Mouse (Mus musculus): ENCODE measurements around the gene H2-M3. TPM values are rescaled to one million over a fixed set of nuclear protein-coding genes. Genes with fewer than 3 reads are reported as not detected.
"Not testable (repeated sequence)": the region's sequence is repeated elsewhere in the genome, so short reads cannot be mapped to it uniquely, and the experiment has no call there.

Gene H2-M3
- polyA plus RNA-seq (2016; fragmentation: Nextera tagmentation; extraction: Ambion mirVana): 0.99 and 1.6 TPM in 2 replicates

DNA sequence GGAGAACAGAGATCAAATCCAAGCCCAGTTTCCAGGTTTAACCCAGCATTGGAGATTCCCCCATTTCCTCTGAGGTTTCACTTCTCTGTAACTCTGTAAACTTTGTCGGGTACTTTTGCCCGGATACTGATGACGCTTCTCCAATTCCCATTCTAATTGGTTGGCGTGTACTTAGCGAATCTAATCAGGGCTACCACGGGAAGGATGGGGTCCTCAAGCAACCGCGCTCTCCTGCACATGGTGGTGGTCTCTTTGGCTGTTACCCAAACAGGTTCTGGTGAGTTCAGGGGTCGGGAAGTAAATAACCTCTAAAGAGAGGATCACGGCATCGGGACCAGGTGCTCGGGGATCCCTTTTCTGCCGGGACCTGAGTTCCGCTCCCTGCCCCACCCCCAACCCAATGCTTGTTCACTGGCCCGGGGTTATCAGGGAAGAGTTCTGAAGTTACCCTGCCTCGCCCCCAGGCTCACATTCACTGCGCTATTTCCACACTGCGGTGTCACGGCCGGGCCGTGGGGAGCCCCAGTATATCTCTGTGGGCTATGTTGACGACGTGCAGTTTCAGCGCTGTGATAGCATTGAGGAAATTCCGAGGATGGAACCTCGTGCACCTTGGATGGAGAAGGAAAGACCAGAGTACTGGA is at the start of gene H2-M3:
H2-M3 (plus strand) TSS at position 163 of the 644 bp plus-strand sequence.
- Histone ChIP-seq H3K36me3 (no peaks in the 10 kb centered on the region), H3K4me3 (peak within 1 kb of the TSS; percentile 49), H3K9me3 (no peaks in the 10 kb centered on the region), H3K27ac (replicated peaks) (no peak within 1 kb of the TSS), H3K4me2 (replicated peaks) (peak within 1 kb of the TSS; percentile 76), H3K9ac (replicated peaks) (peak within 1 kb of the TSS; percentile 40; the same call in 1 of the 2 replicates), H3K4me1 (no peaks in the 10 kb centered on the region), H3K27me3 (peaks cover 6% of the 10 kb centered on the region; the same call in 1 of the 2 replicates)
- peak; percentile 96 for ATAC-seq (ENCODE audit: low FRiP score, low read depth)
- 5% methylated on average over 26 of the region's 26 CpGs for WGBS

DNA sequence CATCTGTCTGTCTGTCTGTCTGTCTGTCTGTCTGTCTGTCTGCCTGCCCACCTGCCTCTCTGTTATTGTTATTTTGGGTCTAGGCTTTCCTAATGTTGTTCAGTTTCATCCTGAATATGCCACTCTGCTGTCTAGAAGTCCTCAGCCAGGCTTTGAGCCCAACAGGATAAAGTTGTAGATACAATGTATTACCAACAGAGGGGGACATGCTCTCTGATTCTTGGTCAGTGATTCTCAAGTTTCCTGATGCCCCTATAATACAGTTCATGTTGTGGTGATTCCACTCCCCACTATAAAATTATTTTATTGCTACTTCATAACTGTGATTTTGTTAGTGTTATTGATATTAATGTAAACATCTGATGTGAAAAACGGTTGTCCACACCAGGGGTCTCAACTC is 48.1 kb upstream of the H2-M3 start:
- H3K4me2 ChIP-seq (replicated peaks): no peak overlapping the region
- H3K9me3 ChIP-seq: no peaks in the 10 kb centered on the region
- H3K4me3 ChIP-seq: no peak overlapping the region
- H3K4me1 ChIP-seq: no peaks in the 10 kb centered on the region
- no peak for ATAC-seq (ENCODE audit: low FRiP score, low read depth)
- H3K27ac ChIP-seq (replicated peaks): no peak overlapping the region
- 32% methylated on average over 1 of the region's 1 CpGs for WGBS
- no peak overlapping the region for H3K9ac ChIP-seq (replicated peaks)
- H3K27me3 ChIP-seq: no peaks in the 10 kb centered on the region
- no peaks in the 10 kb centered on the region for H3K36me3 ChIP-seq

DNA sequence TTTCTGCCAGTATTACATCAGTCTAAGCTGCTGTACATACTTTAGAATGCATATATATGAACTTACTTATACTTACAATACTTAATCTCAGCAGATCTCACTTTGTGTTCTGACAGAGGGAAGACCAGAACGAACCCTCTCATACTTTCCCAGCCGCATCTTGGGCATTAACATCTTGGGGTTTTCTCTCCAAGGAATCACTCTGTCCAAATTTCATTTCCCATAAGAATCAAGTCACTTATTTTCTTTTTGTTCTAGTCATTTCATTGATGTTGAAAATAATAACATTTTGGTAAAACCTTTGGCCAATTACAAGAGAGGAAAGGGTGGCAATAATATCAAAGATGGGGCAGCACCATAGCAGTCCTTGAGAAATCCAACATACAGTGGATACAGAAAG is 32.8 kb upstream of the H2-M3 start, which contains the start of gene Olfr97:
Olfr97 (minus strand) TSS at position 101 of the 400 bp plus-strand sequence.
- ATAC-seq (ENCODE audit: low FRiP score, low read depth); H3K27ac ChIP-seq (replicated peaks); H3K27me3 ChIP-seq; H3K4me1 ChIP-seq; H3K9me3 ChIP-seq; H3K36me3 ChIP-seq; H3K4me2 ChIP-seq (replicated peaks); H3K4me3 ChIP-seq; H3K9ac ChIP-seq (replicated peaks): not testable (repeated sequence)
- WGBS: 94% methylated on average over 2 of the region's 2 CpGs

DNA sequence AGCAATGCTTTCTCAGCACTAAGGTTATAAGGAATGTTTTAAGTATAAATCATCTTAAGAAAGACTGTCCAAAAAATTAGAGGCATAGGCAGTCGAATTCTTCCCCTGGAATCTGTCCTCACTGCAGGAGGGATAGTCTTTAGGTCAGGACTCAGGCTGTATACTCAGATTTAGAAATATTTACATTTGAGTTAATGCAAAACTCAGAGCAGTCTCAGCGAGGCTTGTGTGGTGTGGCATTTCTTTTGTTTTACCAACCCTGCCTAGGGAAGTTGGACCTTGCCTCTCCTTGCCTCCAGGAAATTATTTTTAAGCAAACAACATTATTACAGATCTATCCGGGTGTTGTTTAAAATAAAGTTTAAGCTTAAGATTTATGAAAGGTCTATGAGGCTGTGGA is 27.8 kb upstream of the H2-M3 start:
- Histone ChIP-seq H3K36me3 (no peaks in the 10 kb centered on the region), H3K27me3 (no peaks in the 10 kb centered on the region), H3K4me3 (no peak overlapping the region), H3K27ac (replicated peaks) (no peak overlapping the region), H3K4me2 (replicated peaks) (no peak overlapping the region), H3K9ac (replicated peaks) (no peak overlapping the region), H3K9me3 (no peaks in the 10 kb centered on the region), H3K4me1 (no peaks in the 10 kb centered on the region)
- no peak for ATAC-seq (ENCODE audit: low FRiP score, low read depth)
- WGBS: 52% methylated on average over 3 of the region's 3 CpGs

DNA sequence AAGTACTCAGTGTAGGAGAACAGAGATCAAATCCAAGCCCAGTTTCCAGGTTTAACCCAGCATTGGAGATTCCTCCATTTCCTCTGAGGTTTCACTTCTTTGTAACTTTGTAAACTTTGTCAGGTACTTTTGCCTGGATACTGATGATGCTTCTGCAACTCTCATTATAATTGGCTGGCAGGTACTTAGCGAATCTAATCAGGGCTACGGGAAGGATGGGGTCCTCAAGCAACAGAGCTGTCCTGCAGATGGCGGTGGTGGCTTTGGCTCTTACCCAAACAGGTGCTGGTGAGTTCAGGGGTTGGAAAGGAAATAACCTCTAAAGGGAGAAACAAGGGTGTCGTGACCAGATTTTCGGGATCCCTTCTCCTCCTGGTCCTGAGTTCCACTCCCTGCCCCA is 23.3 kb upstream of the H2-M3 start:
- no peak overlapping the region for H3K4me3 ChIP-seq
- H3K9me3 ChIP-seq: no peaks in the 10 kb centered on the region
- H3K9ac ChIP-seq (replicated peaks): no peak overlapping the region
- H3K27ac ChIP-seq (replicated peaks): no peak overlapping the region
- no peak overlapping the region for H3K4me2 ChIP-seq (replicated peaks)
- H3K36me3 ChIP-seq: no peaks in the 10 kb centered on the region
- H3K4me1 ChIP-seq: no peaks in the 10 kb centered on the region
- H3K27me3 ChIP-seq: no peaks in the 10 kb centered on the region
- 37% methylated on average over 5 of the region's 5 CpGs for WGBS
- ATAC-seq (ENCODE audit: low FRiP score, low read depth): no peak

DNA sequence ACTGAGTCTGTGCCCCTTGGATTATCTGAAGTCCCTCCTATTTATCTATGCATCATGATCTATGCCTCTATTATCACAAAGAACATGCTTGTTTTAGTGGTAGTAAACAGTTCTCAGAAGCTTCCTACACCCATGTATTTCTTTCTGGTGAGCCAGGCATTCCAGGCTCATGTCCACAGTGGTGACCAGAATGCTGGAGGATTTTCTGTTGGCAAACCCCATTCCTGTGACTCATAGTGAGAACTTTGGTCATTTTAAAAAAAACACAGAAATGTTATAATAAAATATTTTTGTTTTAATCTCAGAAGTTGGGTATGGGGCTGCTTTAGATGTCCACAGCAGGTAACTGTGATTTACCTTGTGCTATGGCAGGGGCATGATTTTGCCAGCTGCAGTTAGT is 20.6 kb upstream of the H2-M3 start:
- Histone ChIP-seq H3K36me3 (no peaks in the 10 kb centered on the region), H3K9me3 (no peaks in the 10 kb centered on the region), H3K4me1 (no peaks in the 10 kb centered on the region), H3K4me3 (no peak overlapping the region), H3K27me3 (no peaks in the 10 kb centered on the region), H3K9ac (replicated peaks) (no peak overlapping the region), H3K27ac (replicated peaks) (no peak overlapping the region), H3K4me2 (replicated peaks) (no peak overlapping the region)
- no peak for ATAC-seq (ENCODE audit: low FRiP score, low read depth)

DNA sequence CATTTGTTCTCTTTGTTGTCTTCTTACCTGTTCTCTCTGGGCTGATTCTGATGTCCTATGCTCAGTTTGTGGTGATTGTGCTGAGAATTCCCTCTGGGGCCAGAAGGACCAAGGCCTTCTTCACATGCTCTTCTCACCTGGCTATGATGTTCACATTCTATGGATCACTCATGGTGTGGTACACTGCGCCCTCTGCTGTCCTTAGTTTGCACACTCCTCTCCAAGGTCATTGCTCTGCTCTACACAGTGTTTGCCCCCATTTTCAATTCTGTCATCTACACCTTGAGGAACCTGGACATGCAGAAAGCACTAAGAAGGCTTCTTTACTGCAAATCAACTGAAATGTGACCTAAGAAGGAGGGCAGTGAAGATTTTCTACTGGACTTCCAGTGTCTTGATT is 19.5 kb upstream of the H2-M3 start:
- H3K27ac ChIP-seq (replicated peaks): no peak overlapping the region
- H3K4me2 ChIP-seq (replicated peaks): no peak overlapping the region
- H3K27me3 ChIP-seq: no peaks in the 10 kb centered on the region
- H3K9ac ChIP-seq (replicated peaks): no peak overlapping the region
- H3K36me3 ChIP-seq: no peaks in the 10 kb centered on the region
- no peak overlapping the region for H3K4me3 ChIP-seq
- no peaks in the 10 kb centered on the region for H3K9me3 ChIP-seq
- ATAC-seq (ENCODE audit: low FRiP score, low read depth): no peak
- H3K4me1 ChIP-seq: no peaks in the 10 kb centered on the region
- 4% methylated on average over 1 of the region's 1 CpGs for WGBS

DNA sequence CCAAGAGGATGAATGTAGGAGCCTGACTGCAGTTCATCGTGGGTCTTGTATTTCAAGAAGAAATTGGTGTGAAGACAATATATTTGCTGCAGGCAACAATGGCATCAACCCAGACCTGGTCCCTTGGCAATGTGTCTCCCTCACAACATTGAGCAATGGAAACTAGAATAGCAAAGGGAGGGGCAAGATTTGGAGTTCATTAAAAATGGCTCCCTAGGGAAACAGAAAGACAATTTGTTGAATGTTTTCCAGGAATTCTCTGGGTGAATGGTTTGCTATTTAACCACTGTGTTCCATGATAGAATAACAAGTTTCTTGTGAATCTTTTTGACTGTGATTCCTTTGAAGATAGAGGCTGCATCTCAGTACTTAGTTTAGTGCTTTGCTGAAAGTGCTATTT is 6.4 kb upstream of the H2-M3 start, which contains the start of gene Olfr98:
Olfr98 (minus strand) TSS at position 124 of the 400 bp plus-strand sequence.
- no peak for ATAC-seq (ENCODE audit: low FRiP score, low read depth)
- Histone ChIP-seq H3K4me3 (no peak within 1 kb of the TSS), H3K4me1 (no peaks in the 10 kb centered on the region), H3K27ac (replicated peaks) (no peak within 1 kb of the TSS), H3K9ac (replicated peaks) (no peak within 1 kb of the TSS), H3K36me3 (no peaks in the 10 kb centered on the region), H3K27me3 (no peaks in the 10 kb centered on the region), H3K9me3 (no peaks in the 10 kb centered on the region), H3K4me2 (replicated peaks) (no peak within 1 kb of the TSS)
- 80% methylated on average over 1 of the region's 1 CpGs for WGBS

DNA sequence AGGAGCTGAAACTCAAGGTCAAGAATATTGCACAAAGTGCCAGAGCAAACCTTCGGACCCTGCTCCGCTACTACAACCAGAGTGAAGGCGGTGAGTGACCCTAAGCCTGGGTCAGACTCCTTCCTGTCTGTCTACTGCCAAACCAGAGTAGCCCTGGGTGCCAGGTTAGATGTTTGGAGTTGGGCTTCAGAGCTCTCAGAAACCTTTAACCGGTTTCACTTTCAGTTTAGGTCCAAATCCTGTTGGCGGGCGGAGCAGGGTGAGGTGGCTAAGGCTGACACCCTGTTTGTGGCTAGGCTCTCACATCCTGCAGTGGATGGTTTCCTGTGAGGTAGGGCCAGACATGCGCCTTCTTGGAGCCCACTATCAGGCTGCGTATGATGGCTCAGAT is 677 bp downstream of the H2-M3 start:
- Histone ChIP-seq H3K27me3 (peaks cover 6% of the 10 kb centered on the region; the same call in 1 of the 2 replicates), H3K9ac (replicated peaks) (no peak overlapping the region), H3K4me3 (peak overlapping the region; percentile 49), H3K9me3 (no peaks in the 10 kb centered on the region), H3K4me1 (no peaks in the 10 kb centered on the region), H3K4me2 (replicated peaks) (peak overlapping the region; percentile 76), H3K36me3 (no peaks in the 10 kb centered on the region), H3K27ac (replicated peaks) (no peak overlapping the region)
- WGBS: 66% methylated on average over 8 of the region's 8 CpGs
- peak; percentile 35; the same call in 1 of the 2 replicates for ATAC-seq (ENCODE audit: low FRiP score, low read depth)

DNA sequence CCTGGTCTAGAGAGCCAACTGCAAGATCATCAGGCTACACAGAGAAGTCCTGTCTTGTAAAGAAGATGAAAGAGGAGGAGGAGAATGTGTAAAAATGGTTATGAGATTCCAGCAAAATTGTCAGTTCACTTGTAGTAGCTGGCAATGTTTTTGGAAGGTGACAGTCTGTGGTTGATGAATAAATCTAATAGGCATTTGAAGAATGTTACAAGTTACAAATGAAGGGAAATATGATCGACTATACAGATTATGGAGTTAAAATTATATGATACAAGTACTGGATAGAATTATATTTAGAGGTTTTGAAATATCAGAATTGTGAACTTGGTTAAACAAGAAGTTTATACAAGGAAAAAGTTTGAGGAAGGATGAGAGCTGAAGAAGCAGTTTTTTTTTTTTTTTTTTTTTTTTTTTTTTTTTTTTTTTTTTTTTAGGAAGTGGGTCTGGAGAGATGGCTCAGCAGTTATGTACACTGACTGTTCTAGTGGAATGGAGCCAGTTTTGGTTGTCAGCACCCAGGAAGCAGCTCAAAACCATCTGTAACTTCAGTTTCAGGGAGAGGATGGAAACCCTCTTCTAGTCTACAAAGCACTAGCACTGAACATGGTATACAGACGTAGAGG is 5.7 kb downstream of the H2-M3 start:
- Histone ChIP-seq H3K27ac (replicated peaks) (no peak overlapping the region), H3K4me2 (replicated peaks) (no peak overlapping the region), H3K9me3 (no peaks in the 10 kb centered on the region), H3K27me3 (peaks cover 3% of the 10 kb centered on the region; the same call in 1 of the 2 replicates), H3K36me3 (no peaks in the 10 kb centered on the region), H3K4me1 (no peaks in the 10 kb centered on the region), H3K9ac (replicated peaks) (no peak overlapping the region), H3K4me3 (no peak overlapping the region)
- 84% methylated on average over 2 of the region's 2 CpGs for WGBS
- ATAC-seq (ENCODE audit: low FRiP score, low read depth): no peak

DNA sequence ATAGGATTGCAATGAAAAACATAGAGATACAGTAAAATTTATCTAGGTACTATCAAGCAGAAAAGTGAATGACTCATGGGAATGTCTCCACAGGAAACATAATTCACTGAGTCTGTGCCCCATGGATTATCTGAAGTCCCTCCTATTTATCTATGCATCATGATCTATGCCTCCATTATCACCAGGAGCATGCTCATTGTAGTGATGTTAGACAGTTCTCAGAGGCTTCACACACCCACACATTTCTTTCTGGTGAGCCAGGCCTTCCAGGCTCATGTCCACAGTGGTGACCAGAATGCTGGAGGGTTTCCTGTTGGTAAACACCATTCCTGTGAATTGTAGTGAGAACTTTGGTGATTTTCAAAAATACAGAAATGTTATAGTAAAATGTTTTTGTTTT is 6.6 kb downstream of the H2-M3 start:
- no peaks in the 10 kb centered on the region for H3K27me3 ChIP-seq
- ATAC-seq (ENCODE audit: low FRiP score, low read depth): no peak
- no peak overlapping the region for H3K4me3 ChIP-seq
- H3K9me3 ChIP-seq: no peaks in the 10 kb centered on the region
- H3K4me1 ChIP-seq: no peaks in the 10 kb centered on the region
- no peak overlapping the region for H3K9ac ChIP-seq (replicated peaks)
- H3K36me3 ChIP-seq: no peaks in the 10 kb centered on the region
- no peak overlapping the region for H3K4me2 ChIP-seq (replicated peaks)
- H3K27ac ChIP-seq (replicated peaks): no peak overlapping the region

DNA sequence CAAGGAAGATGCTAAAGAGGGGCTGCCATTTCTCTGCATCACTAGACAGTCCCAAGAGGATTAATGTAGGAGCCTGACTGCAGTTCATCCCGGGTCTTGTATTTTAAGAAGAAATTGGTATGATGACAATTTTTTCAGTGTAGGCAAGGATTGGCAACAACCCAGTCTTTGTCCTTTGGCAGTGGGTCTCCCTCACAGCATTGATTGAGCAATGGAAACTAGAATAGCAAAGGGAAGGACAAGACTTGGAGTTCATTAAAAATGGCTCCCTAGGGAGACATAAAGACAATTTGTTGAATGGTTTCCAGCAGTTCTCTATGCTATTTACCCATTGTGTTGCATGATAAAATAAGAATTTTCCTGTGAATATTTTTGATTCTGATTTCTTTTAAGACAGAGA is 10.3 kb downstream of the H2-M3 start:
- no peak overlapping the region for H3K4me2 ChIP-seq (replicated peaks)
- no peaks in the 10 kb centered on the region for H3K4me1 ChIP-seq
- no peak overlapping the region for H3K4me3 ChIP-seq
- no peak overlapping the region for H3K27ac ChIP-seq (replicated peaks)
- no peak overlapping the region for H3K9ac ChIP-seq (replicated peaks)
- no peaks in the 10 kb centered on the region for H3K36me3 ChIP-seq
- no peaks in the 10 kb centered on the region for H3K27me3 ChIP-seq
- no peaks in the 10 kb centered on the region for H3K9me3 ChIP-seq
- 82% methylated on average over 1 of the region's 1 CpGs for WGBS
- ATAC-seq (ENCODE audit: low FRiP score, low read depth): no peak

All from midbrain, embryonic 12.5 days (tissue).